Mouse (Mus musculus) heart, adult 2 months (tissue): ENCODE measurements around the gene Srsf1. TPM values are rescaled to one million over a fixed set of nuclear protein-coding genes. Genes with fewer than 3 reads are reported as not detected.

Experiments
- DNase-seq, 2 experiments: peaks; one replicate each; pipeline ENCODE4 v3.0.0; 2021
- H3K27ac ChIP-seq: fragments of 200-600 bp; 2 replicates; pipeline ENCODE4 v1.8.1; 2022
- H3K27me3 ChIP-seq: fragments of 200-500 bp; 2 replicates; pipeline ENCODE4 v1.6.1; 2012; ENCODE audit warnings: mild to moderate bottlenecking, low read length, inconsistent platforms, mixed read lengths; ENCODE audit not compliant: control insufficient read depth, insufficient read depth
- H3K36me3 ChIP-seq: fragments of 200-500 bp; 2 replicates; pipeline ENCODE4 v1.6.1; 2012; ENCODE audit warnings: low read length, inconsistent platforms; ENCODE audit not compliant: control insufficient read depth, insufficient read depth
- H3K4me1 ChIP-seq: fragments of 200-500 bp; 2 replicates; pipeline ENCODE4 v1.6.1; 2011; ENCODE audit warnings: low read length; ENCODE audit not compliant: control insufficient read depth, insufficient read depth
- H3K4me3 ChIP-seq: fragments of 200-600 bp; 2 replicates; pipeline ENCODE4 v1.8.1; 2022
- H3K79me2 ChIP-seq: fragments of 200-500 bp; replicated peaks from 2 replicates; pipeline ENCODE4 v1.6.1; 2012; ENCODE audit warnings: mild to moderate bottlenecking, inconsistent platforms, low read length, moderate library complexity, mixed read lengths; ENCODE audit not compliant: control insufficient read depth, insufficient read depth
- H3K9ac ChIP-seq: fragments of 200-500 bp; 2 replicates; pipeline ENCODE4 v1.6.1; 2012; ENCODE audit warnings: low read depth, mild to moderate bottlenecking, control low read depth, inconsistent platforms, low read length, mixed read lengths
- CTCF ChIP-seq: fragments of 200-600 bp; IDR thresholded peaks from 2 replicates; pipeline ENCODE4 v1.8.1; 2022; ENCODE audit warnings: antibody characterized with exemption, mild to moderate bottlenecking, moderate library complexity
- EP300 ChIP-seq: fragments of 200-500 bp; IDR thresholded peaks from 2 replicates; pipeline ENCODE4 v1.6.1; 2011; ENCODE audit warnings: low read depth, low read length, control low read depth; ENCODE audit not compliant: insufficient read depth
- POLR2A ChIP-seq: fragments of 200-500 bp; IDR thresholded peaks from 2 replicates; pipeline ENCODE4 v1.6.1; 2011; ENCODE audit warnings: mild to moderate bottlenecking, low read depth, low read length, control low read depth; ENCODE audit not compliant: insufficient read depth
- WGBS: fragments of 180-500 bp; shearing (Covaris S2); methylation state at CpG from one replicate; pipeline ENCODE4 v1.1.7; 2018; 5-methylcytosine and 5-hydroxymethylcytosine counted together
- intact Hi-C: fragments of 180-260 bp; cut with DNase I; formaldehyde crosslinking; loops from one replicate; pipeline ENCODE4 v1.15.1; 2025
- polyA plus RNA-seq: library from polyadenylated mRNA; depleted of rRNA; stranded (reverse); fragments of >200 nt; gene quantifications from 2 replicates; pipeline ENCODE4 v1.2.3, GENCODE M21; 2012
- total RNA-seq, 2 experiments: library from RNA; stranded (reverse); gene quantifications; 2 replicates each; pipeline ENCODE4 v1.2.3; 2021

The Srsf1 gene
- total and polyA plus RNA-seq, 3 experiments: 39.3 to 99.7 (median 99.5) TPM

DNA sequence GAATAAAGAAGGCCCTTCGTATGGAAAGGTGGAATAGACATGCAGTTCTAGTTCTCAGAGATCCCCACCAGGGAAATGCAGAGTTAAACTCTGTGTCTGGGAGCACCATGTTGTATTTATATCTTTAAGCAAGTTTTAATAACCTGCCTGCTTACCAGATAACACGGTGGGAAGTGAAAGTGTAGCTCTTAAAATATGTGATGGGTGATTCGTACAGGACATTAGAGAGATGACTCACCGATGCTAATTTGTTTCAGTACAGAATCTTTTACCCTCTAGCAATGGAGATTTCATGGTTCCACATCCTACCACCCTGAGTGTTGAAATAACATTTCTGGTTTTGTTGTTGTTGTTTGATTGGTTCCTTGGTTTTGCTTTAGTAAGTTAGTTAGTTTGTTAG lies 23.2 kb downstream of the Srsf1 start:
- Histone ChIP-seq H3K79me2 (peaks cover 5% of the 10 kb centered on the region), H3K36me3 (peaks cover 45% of the 10 kb centered on the region), H3K27ac (peak overlapping the region; percentile 31; the same call in 1 of the 2 replicates), H3K4me3 (peak overlapping the region; percentile 84; the same call in 1 of the 2 replicates), H3K27me3 (no peaks in the 10 kb centered on the region), H3K9ac (no peak overlapping the region), H3K4me1 (peaks cover 14% of the 10 kb centered on the region)
- TF ChIP-seq CTCF (no peak), POLR2A (no peak), EP300 (no peak)
- intact Hi-C loops: loop anchor here (2.0 kb wide), 1 partner anchor 16 kb away; no protein-coding TSS in a partner anchor
- DNase-seq: no peak
- 13% methylated on average over 4 of the region's 4 CpGs for WGBS

DNA sequence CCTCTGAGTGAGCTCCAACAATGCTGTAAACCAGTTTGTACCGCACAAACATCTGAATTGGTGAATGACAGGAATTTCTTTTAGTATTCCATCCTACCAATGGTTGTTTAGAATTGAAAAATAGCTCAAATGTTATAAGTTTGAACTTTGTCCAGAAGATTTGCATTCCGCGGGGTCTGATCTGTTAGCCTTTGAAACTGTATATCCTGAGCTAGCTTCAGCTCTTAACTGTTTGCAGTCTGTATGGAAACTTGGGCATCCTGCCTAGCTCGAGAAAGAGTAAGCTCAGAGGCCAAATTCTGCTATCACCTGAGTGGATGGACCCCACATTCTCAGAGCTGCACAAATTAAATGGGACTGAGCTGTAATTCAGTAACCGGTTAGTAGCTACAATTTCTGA lies 23.9 kb downstream of the Srsf1 start:
- Histone ChIP-seq H3K79me2 (peaks cover 6% of the 10 kb centered on the region), H3K4me3 (no peak overlapping the region), H3K36me3 (peaks cover 50% of the 10 kb centered on the region), H3K4me1 (peaks cover 16% of the 10 kb centered on the region), H3K9ac (no peak overlapping the region), H3K27me3 (no peaks in the 10 kb centered on the region), H3K27ac (peak overlapping the region; percentile 13; the same call in 1 of the 2 replicates)
- DNase-seq: no peak
- intact Hi-C loops: loop anchor here (2.0 kb wide), 1 partner anchor 16 kb away; no protein-coding TSS in a partner anchor
- 44% methylated on average over 5 of the region's 5 CpGs for WGBS
- TF ChIP-seq EP300 (no peak), CTCF (no peak), POLR2A (no peak)

DNA sequence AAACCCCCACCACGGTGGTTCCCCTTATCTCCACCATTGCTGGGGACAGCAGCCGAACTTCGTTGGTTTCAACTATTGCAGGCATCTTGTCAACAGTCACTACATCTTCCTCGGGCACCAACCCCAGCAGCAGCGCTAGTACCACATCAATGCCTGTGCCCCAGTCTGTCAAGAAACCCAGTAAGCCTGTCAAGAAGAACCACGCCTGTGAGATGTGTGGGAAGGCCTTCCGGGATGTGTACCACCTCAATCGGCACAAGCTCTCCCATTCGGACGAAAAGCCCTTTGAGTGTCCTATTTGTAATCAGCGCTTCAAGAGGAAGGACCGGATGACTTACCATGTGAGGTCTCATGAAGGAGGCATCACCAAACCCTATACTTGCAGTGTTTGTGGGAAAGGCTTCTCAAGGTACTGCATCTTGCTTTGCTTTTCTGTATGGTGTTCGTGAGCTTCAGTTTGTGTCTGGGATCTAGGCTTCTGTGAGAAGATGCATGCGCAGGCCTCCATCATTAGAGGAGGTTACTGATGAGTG lies 26.2 kb downstream of the Srsf1 start:
- no peak overlapping the region for H3K4me3 ChIP-seq
- H3K4me1 ChIP-seq: peaks cover 14% of the 10 kb centered on the region
- H3K79me2 ChIP-seq: peaks cover 7% of the 10 kb centered on the region
- no peak for TF ChIP-seq POLR2A
- TF ChIP-seq EP300: no peak
- TF ChIP-seq CTCF: no peak
- H3K36me3 ChIP-seq: peaks cover 55% of the 10 kb centered on the region
- 62% methylated on average over 14 of the region's 14 CpGs for whole genome bisulfite sequencing
- intact Hi-C loops: no loop called here
- no peak overlapping the region for H3K27ac ChIP-seq
- DNase-seq: no peak
- no peak overlapping the region for H3K9ac ChIP-seq
- H3K27me3 ChIP-seq: no peaks in the 10 kb centered on the region

DNA sequence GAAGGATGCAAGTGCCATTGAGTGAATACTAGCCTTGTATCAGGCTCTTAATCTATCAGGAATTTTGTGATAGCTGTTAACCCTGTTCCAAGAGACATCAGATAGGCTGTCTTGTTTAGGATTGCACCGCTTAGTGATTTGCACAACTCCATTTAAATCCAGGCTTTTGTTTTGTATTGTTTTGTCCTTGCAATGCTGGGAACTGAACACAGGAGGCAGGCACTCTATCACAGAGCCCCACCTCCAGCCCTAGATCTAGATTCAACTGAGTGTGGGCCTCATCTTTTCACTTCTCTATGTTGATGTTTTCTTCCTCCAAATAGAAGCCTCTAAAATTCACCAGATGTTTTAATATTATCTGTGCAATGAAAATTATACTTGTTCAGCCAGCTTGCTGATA lies 28.5 kb downstream of the Srsf1 start:
- Histone ChIP-seq H3K4me3 (no peak overlapping the region), H3K27me3 (no peaks in the 10 kb centered on the region), H3K79me2 (peaks cover 4% of the 10 kb centered on the region), H3K36me3 (peaks cover 48% of the 10 kb centered on the region), H3K27ac (no peak overlapping the region), H3K9ac (no peak overlapping the region), H3K4me1 (peaks cover 14% of the 10 kb centered on the region)
- 56% methylated on average over 1 of the region's 1 CpGs for WGBS
- intact Hi-C loops: no loop called here
- no peak for TF ChIP-seq POLR2A
- TF ChIP-seq CTCF: peak; percentile 35; the same call in 1 of the 2 replicates
- DNase-seq: no peak

DNA sequence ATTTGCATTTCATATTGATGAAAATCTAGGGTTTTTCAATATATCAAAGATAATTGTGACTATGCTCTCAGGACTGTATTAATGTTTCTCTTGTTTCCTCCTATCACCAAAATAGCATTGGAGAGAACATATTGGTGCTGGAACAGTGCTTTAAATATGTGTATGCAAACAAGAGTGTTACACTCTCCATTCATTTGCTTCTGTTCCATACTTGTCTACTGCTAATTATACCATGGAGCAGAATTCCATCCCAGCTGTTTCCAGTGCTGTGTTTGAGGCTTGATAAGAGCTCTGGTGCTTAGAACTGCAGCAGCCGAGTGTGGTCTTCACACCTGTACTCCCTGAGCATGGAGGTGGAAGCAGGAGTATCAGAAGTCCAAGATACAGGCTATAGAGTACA lies 29.2 kb downstream of the Srsf1 start:
- DNase-seq: no peak
- peaks cover 10% of the 10 kb centered on the region for H3K4me1 ChIP-seq
- intact Hi-C loops: no loop called here
- H3K36me3 ChIP-seq: peaks cover 41% of the 10 kb centered on the region
- no peak for TF ChIP-seq EP300
- TF ChIP-seq POLR2A: no peak
- no peak for TF ChIP-seq CTCF
- no peaks in the 10 kb centered on the region for H3K27me3 ChIP-seq
- peaks cover 4% of the 10 kb centered on the region for H3K79me2 ChIP-seq
- WGBS: 38% methylated on average over 1 of the region's 1 CpGs
- no peak overlapping the region for H3K27ac ChIP-seq
- no peak overlapping the region for H3K9ac ChIP-seq
- no peak overlapping the region for H3K4me3 ChIP-seq

DNA sequence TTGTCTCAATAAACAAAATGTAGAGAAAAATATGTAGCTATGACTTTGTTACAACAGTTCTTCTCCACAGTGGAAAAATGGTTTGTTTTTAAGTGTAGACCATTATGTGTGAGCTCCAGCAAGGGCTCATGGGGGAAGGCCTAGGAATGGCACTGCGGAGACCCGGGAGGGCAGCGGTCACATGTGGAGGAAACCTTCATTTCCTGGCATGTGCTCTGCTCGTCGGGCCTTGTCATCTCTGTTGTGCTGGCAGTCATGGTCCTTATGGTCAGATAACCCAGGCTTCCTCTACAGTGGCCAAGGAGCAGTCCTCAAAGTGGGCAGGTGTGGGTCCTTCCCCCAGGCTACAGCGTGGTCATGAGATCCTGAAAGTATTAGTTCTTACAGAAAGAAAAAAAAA lies 36.5 kb downstream of the Srsf1 start:
- Histone ChIP-seq H3K4me1 (peaks cover 3% of the 10 kb centered on the region), H3K27me3 (no peaks in the 10 kb centered on the region), H3K36me3 (peaks cover 8% of the 10 kb centered on the region), H3K27ac (no peak overlapping the region), H3K9ac (no peak overlapping the region), H3K4me3 (no peak overlapping the region), H3K79me2 (no peaks in the 10 kb centered on the region)
- intact Hi-C loops: no loop called here
- WGBS: 33% methylated on average over 6 of the region's 6 CpGs
- DNase-seq: no peak
- no peak for TF ChIP-seq EP300
- TF ChIP-seq POLR2A: no peak
- no peak for TF ChIP-seq CTCF
